ENCODE assay signal across 8 mouse cellular contexts in genomic region chr9:66593613-66593969, GRCm38 (mm10). TPM values are rescaled to one million over a fixed set of nuclear protein-coding genes. Genes with fewer than 3 reads are reported as not detected.
DNase-seq lines count a peak whose midpoint lies in the region; ATAC-seq and TF ChIP-seq lines count a peak whose summit lies in the region.

No protein-coding gene starts in this region.

- H3K4me3 ChIP-seq in heart, postnatal 0 days (ENCODE audit: low read depth, low read length) = peak overlapping the region; percentile 94
- peak overlapping the region; percentile 64 to 82 for H3K4me3 ChIP-seq in ES-E14 (ENCODE audit: insufficient read depth in 1 of 2, low read depth in 1 of 2, low read length in 2 of 2, poor library complexity in 1 of 2, severe bottlenecking in 1 of 2)
- H3K4me3 ChIP-seq in forebrain, embryonic 16.5 days (replicated peaks; ENCODE audit: low read length) = peak overlapping the region; percentile 70
- peak overlapping the region; percentile 97 for H3K4me3 ChIP-seq in midbrain, embryonic 11.5 days (ENCODE audit: low read depth, low read length)

- in situ Hi-C loops in ES-E14 (cut with MboI; ENCODE audit: low sequenced_read_pairs in 2 of 2, unreplicated experiment in 2 of 2) = no loop called here

- H3K27me3 ChIP-seq in heart, postnatal 0 days (ENCODE audit: control insufficient read depth, insufficient read depth, low read length) = no peaks in the 10 kb centered on the region
- no peaks in the 10 kb centered on the region for H3K27me3 ChIP-seq in forebrain, embryonic 16.5 days (replicated peaks; ENCODE audit: control insufficient read depth, insufficient read depth, low read length)
- peaks cover 2% of the 10 kb centered on the region; the same call in 1 of the 2 replicates for H3K27me3 ChIP-seq in midbrain, embryonic 11.5 days (ENCODE audit: control insufficient read depth, insufficient read depth, low read length)

- peak overlapping the region; percentile 97 for H3K9ac ChIP-seq in heart, postnatal 0 days (replicated peaks; ENCODE audit: low read depth, low read length)
- H3K9ac ChIP-seq in ES-E14 (ENCODE audit: insufficient read depth, low read depth, low read length, poor library complexity, severe bottlenecking) = no peak overlapping the region; the same call in 1 of the 2 replicates
- peak overlapping the region; percentile 47 for H3K9ac ChIP-seq in forebrain, embryonic 16.5 days (replicated peaks; ENCODE audit: low read depth, low read length)
- H3K9ac ChIP-seq in midbrain, embryonic 11.5 days (ENCODE audit: low read length) = peak overlapping the region; percentile 47; the same call in 1 of the 2 replicates

- no peak for DNase-seq in heart, postnatal 0 days (ENCODE audit: low spot score)
- no peak for DNase-seq in heart, adult 9 months (ENCODE audit: low spot score in 2 of 2)
- no peak for DNase-seq in ES-E14 (ENCODE audit: low read depth, low spot score)
- no peak for DNase-seq in midbrain, embryonic 11.5 days (ENCODE audit: low spot score, missing footprints)
- DNase-seq in adrenal gland, adult 8-10 months = no peak
- DNase-seq in B cell, adult 2 months = no peak
- no peak for DNase-seq in frontal cortex, postnatal 25 days (ENCODE audit: low spot score in 2 of 2)

- no peak for ATAC-seq in heart, postnatal 0 days (ENCODE audit: insufficient read depth, low read depth)
- ATAC-seq in forebrain, embryonic 16.5 days = no peak
- ATAC-seq in midbrain, embryonic 11.5 days (ENCODE audit: low FRiP score) = no peak

- no peak for TF ChIP-seq CTCF in heart, postnatal 0 days (IDR thresholded peaks at IDR 0.05; ENCODE audit: low read depth)

- no peak for TF ChIP-seq EP300 in heart, postnatal 0 days (IDR thresholded peaks at IDR 0.05; ENCODE audit: low read depth)

- H3K36me3 ChIP-seq in heart, postnatal 0 days (replicated peaks; ENCODE audit: control insufficient read depth, insufficient read depth, low read length) = no peaks in the 10 kb centered on the region
- H3K36me3 ChIP-seq in ES-E14 (ENCODE audit: control insufficient read depth, insufficient read depth, low read length, poor library complexity, severe bottlenecking) = no peaks in the 10 kb centered on the region
- no peaks in the 10 kb centered on the region for H3K36me3 ChIP-seq in forebrain, embryonic 16.5 days (ENCODE audit: control insufficient read depth, insufficient read depth)
- H3K36me3 ChIP-seq in midbrain, embryonic 11.5 days (ENCODE audit: control insufficient read depth, insufficient read depth, low read length) = no peaks in the 10 kb centered on the region

- H3K4me2 ChIP-seq in heart, postnatal 0 days (ENCODE audit: low read depth, low read length) = peak overlapping the region; percentile 78
- peak overlapping the region; percentile 72 for H3K4me2 ChIP-seq in forebrain, embryonic 16.5 days (ENCODE audit: low read length)
- peak overlapping the region; percentile 71 for H3K4me2 ChIP-seq in midbrain, embryonic 11.5 days

- WGBS in heart, postnatal 0 days = 1% methylated on average over 12 of the region's 12 CpGs
- WGBS in forebrain, embryonic 16.5 days = 2% methylated on average over 12 of the region's 12 CpGs
- 7% methylated on average over 12 of the region's 12 CpGs for WGBS in midbrain, embryonic 11.5 days

- H3K9me3 ChIP-seq in heart, postnatal 0 days (replicated peaks; ENCODE audit: control insufficient read depth, low read length) = no peaks in the 10 kb centered on the region
- no peaks in the 10 kb centered on the region for H3K9me3 ChIP-seq in ES-E14 (ENCODE audit: control insufficient read depth, insufficient read depth, low read depth, low read length)
- H3K9me3 ChIP-seq in forebrain, embryonic 16.5 days (ENCODE audit: control insufficient read depth, low read length) = no peaks in the 10 kb centered on the region
- H3K9me3 ChIP-seq in midbrain, embryonic 11.5 days (ENCODE audit: control insufficient read depth, low read length) = no peaks in the 10 kb centered on the region

- peak overlapping the region; percentile 96 for H3K27ac ChIP-seq in heart, postnatal 0 days (ENCODE audit: low read depth)
- H3K27ac ChIP-seq in ES-E14 (ENCODE audit: insufficient read depth, low read depth, low read length, poor library complexity, severe bottlenecking) = no peak overlapping the region
- peak overlapping the region; percentile 61 for H3K27ac ChIP-seq in forebrain, embryonic 16.5 days (ENCODE audit: low read length)
- H3K27ac ChIP-seq in midbrain, embryonic 11.5 days (ENCODE audit: low read depth, low read length) = no peak overlapping the region

- peaks cover 19% of the 10 kb centered on the region for H3K4me1 ChIP-seq in heart, postnatal 0 days (ENCODE audit: control insufficient read depth, insufficient read depth)
- peaks cover under 1 to 2% of the 10 kb centered on the region in 2 experiments; a peak in 1 of 4 replicates for H3K4me1 ChIP-seq in ES-E14 (ENCODE audit: control insufficient read depth in 2 of 2, insufficient read depth in 2 of 2, low read length in 2 of 2, poor library complexity in 1 of 2)
- peaks cover 28% of the 10 kb centered on the region for H3K4me1 ChIP-seq in forebrain, embryonic 16.5 days (replicated peaks; ENCODE audit: control insufficient read depth, insufficient read depth, low read length)
- peaks cover 18% of the 10 kb centered on the region for H3K4me1 ChIP-seq in midbrain, embryonic 11.5 days (ENCODE audit: control insufficient read depth, insufficient read depth, low read length)

TF ChIP-seq in ES-E14, 5 proteins besides CTCF, POLR2A, EP300 and RAD21:
- TF ChIP-seq ZNF384 (IDR thresholded peaks at IDR 0.05; ENCODE audit: low read depth, low read length) (no peak), MAFK (IDR thresholded peaks at IDR 0.05; ENCODE audit: insufficient read depth, low read depth, low read length) (no peak), HCFC1 (IDR thresholded peaks at IDR 0.05; ENCODE audit: borderline replicate concordance, insufficient read depth, low read length) (no peak), ZC3H11A (IDR thresholded peaks at IDR 0.05; ENCODE audit: borderline replicate concordance, low read depth, low read length) (no peak)

RNA-seq across cellular contexts. Expression of gene Usp3, which starts 0.6 kb away (rescaled TPM):
- total RNA-seq in heart, postnatal 0 days (2014; rRNA removed; ENCODE audit: low replicate concordance) = 53.4 and 275 TPM in 2 replicates
- 31.8 and 39.4 TPM in 2 replicates for polyA plus RNA-seq in heart, postnatal 0 days (2015; fragmentation: Nextera tagmentation; extraction: Ambion mirVana)
- 11.9 and 12.4 TPM in 2 replicates for total RNA-seq in ES-E14 (2012; rRNA removed)
- 93.0 and 110 TPM in 2 replicates for polyA plus RNA-seq in forebrain, embryonic 16.5 days (2015; fragmentation: Nextera tagmentation; extraction: Ambion mirVana)
- 104 and 106 TPM in 2 replicates for polyA plus RNA-seq in midbrain, embryonic 11.5 days (2014; fragmentation: Nextera tagmentation; extraction: Ambion mirVana)
- 10 to 100 TPM; 37.2 to 53.7 (median 45.7) TPM for total RNA-seq in adrenal gland, adult 8-10 months (2022)

Comparison
In these comparisons a context has a peak if more than half of its experiments do, and no peak if none do; other contexts are left out.
1. H3K27ac ChIP-seq: peak in heart, postnatal 0 days (single experiment) and forebrain, embryonic 16.5 days (single experiment); none in ES-E14 (single experiment) and midbrain, embryonic 11.5 days (single experiment).
2. Peak in every context shown above with its lines, with median percentiles within 50 percentile points of each other: H3K4me2 ChIP-seq and H3K4me3 ChIP-seq.